Mouse (Mus musculus) stomach, postnatal 0 days (tissue): ENCODE data around the gene Vmn1r191. TPM values are rescaled to one million over a fixed set of nuclear protein-coding genes. Genes with fewer than 3 reads are reported as not detected.
"Not testable (repeated sequence)": the region's sequence is repeated elsewhere in the genome, so short reads cannot be mapped to it uniquely, and the experiment has no call there.

Experiments used
- ATAC-seq: fragments of 200-750 bp; cut with Nextera tagmentation; 2 replicates; pipeline ENCODE4 v1.8.0; 2017; ENCODE audit not compliant: low FRiP score, low TSS enrichment
- DNase-seq: peaks from one replicate; pipeline ENCODE4 v3.0.0-alpha.2; 2016; ENCODE audit warnings: low spot score
- H3K27ac ChIP-seq: fragments of 300-500 bp; sonication (generic); replicated peaks from 2 replicates; pipeline ENCODE4 v1.5.1; 2014; ENCODE audit warnings: mild to moderate bottlenecking, control low read depth
- H3K27me3 ChIP-seq: fragments of 300-500 bp; sonication (generic); 2 replicates; pipeline ENCODE4 v1.6.1; 2014; ENCODE audit warnings: low read length; ENCODE audit not compliant: control insufficient read depth, insufficient read depth
- H3K36me3 ChIP-seq: fragments of 300-500 bp; sonication (generic); 2 replicates; pipeline ENCODE4 v1.6.1; 2014; ENCODE audit warnings: low read length, mixed read lengths; ENCODE audit not compliant: control insufficient read depth, insufficient read depth
- H3K4me1 ChIP-seq: fragments of 300-500 bp; sonication (generic); replicated peaks from 2 replicates; pipeline ENCODE4 v1.6.1; 2014; ENCODE audit warnings: antibody characterized with exemption; ENCODE audit not compliant: control insufficient read depth, insufficient read depth
- H3K4me2 ChIP-seq: fragments of 300-500 bp; sonication (generic); replicated peaks from 2 replicates; pipeline ENCODE4 v1.6.1; 2014; ENCODE audit warnings: low read depth, mild to moderate bottlenecking, control low read depth, moderate library complexity
- H3K4me3 ChIP-seq: fragments of 300-500 bp; sonication (generic); 2 replicates; pipeline ENCODE4 v1.5.1; 2014; ENCODE audit warnings: low read depth, low read length, control low read depth
- H3K9ac ChIP-seq: fragments of 300-500 bp; sonication (generic); 2 replicates; pipeline ENCODE4 v1.6.1; 2014; ENCODE audit warnings: mild to moderate bottlenecking, low read length, control low read depth, mixed read lengths
- H3K9me3 ChIP-seq: fragments of 300-500 bp; sonication (generic); 2 replicates; pipeline ENCODE4 v1.6.1; 2016; ENCODE audit warnings: low read length; ENCODE audit not compliant: control insufficient read depth
- CTCF ChIP-seq: IDR thresholded peaks from 2 replicates; pipeline ENCODE4 v1.5.1; 2016; ENCODE audit warnings: antibody characterized with exemption, low read depth, mild to moderate bottlenecking, moderate library complexity
- EP300 ChIP-seq: optimal IDR thresholded peaks from 2 replicates; pipeline ENCODE3; 2016; ENCODE audit warnings: antibody characterized with exemption
- WGBS: fragments of 180-500 bp; shearing (Covaris S2); extraction: QIAGEN DNeasy Blood & Tissue Kit; methylation state at CpG from one replicate; pipeline ENCODE4 v1.1.7; 2014; 5-methylcytosine and 5-hydroxymethylcytosine counted together
- polyA plus RNA-seq: library from polyadenylated mRNA; unstranded; fragments of >200 nt; fragmentation: Nextera tagmentation; extraction: Ambion mirVana; gene quantifications from 2 replicates; pipeline ENCODE4 v1.2.1, GENCODE M21; 2015

Gene Vmn1r191
- not detected in 2 replicates for polyA plus RNA-seq

DNA sequence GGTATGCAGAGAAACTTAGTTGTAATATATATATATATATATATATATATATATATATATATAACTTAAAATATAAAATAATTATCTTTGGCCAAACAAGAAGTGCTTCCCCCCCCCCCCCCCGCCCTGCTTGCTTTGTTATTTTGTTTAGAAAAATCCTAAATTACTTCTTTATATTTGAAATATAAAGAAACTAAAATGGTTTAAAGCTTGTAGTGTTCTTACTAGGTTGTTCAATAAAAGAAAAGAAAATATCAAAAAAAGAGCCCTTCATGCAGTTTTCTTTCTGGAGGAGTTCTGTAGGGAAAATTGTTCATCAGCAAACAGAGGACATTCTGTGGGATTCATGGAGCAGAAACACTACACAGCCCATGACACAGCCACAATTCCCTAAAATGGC is at the start of gene Vmn1r191:
Gene Vmn1r191 (minus strand): TSS at position 101 of the 400 bp plus-strand sequence.
- Histone ChIP-seq H3K4me3 (no peak within 1 kb of the TSS), H3K4me1 (no peaks in the 10 kb centered on the region), H3K27ac (no peak within 1 kb of the TSS), H3K4me2 (no peak within 1 kb of the TSS), H3K9me3 (no peaks in the 10 kb centered on the region), H3K9ac (no peak within 1 kb of the TSS), H3K36me3 (no peaks in the 10 kb centered on the region), H3K27me3 (no peaks in the 10 kb centered on the region)
- DNase-seq (no peak), ATAC-seq (no peak)
- TF ChIP-seq EP300: no peak
- TF ChIP-seq CTCF: no peak
- 85% methylated on average over 1 of the region's 1 CpGs for WGBS

DNA sequence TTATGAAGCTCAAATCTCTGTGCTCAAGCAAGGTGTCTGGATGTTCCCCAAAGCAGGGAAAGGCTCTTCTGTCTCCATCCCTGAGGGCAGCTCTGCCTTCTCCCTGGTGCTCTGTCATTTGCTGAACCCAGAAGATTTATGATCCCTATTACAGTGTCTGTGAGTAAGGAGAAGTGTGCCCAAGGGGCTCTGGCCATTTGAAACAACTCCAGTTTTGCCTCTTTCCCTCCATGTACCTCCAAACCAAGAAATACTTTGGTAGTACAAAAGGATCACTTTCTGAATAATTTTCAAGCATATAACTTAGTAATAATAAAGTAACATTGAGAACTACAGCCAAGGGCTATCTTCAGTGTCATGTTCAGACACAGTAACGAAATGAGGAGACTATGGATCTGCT is 39.3 kb upstream of the Vmn1r191 start, which contains the start of gene Vmn1r193:
Gene Vmn1r193 (minus strand): TSS at position 101 of the 400 bp plus-strand sequence.
- H3K4me1 ChIP-seq, H3K9ac ChIP-seq, H3K36me3 ChIP-seq, H3K4me2 ChIP-seq, DNase-seq, ATAC-seq, H3K27ac ChIP-seq, H3K9me3 ChIP-seq, H3K4me3 ChIP-seq, H3K27me3 ChIP-seq: not testable (repeated sequence)
- WGBS: 69% methylated on average over 1 of the region's 1 CpGs

DNA sequence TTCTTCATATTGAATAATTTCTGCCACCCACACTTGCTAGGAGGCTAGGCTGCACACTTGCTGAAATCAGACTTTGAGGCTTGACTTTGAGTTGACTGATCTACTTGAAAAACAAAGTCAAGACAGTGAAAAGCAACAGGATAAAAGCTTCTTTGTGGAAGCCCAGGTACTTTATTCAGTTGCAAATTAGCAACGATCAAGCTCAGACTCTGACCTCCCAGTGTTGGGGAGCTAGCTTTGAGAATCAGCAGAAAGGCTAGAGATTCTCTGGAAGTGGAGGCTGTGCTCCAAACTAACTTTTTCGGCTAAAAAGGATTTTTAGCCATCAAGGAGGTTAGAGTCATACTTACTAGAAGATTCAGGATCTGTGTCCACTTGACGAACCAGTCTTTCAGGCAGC is 9.0 kb upstream of the Vmn1r191 start:
- not testable (repeated sequence) for ATAC-seq, H3K36me3 ChIP-seq, H3K9me3 ChIP-seq, H3K27ac ChIP-seq, H3K4me3 ChIP-seq, DNase-seq, H3K9ac ChIP-seq, H3K4me2 ChIP-seq, H3K27me3 ChIP-seq, H3K4me1 ChIP-seq
- WGBS: 87% methylated on average over 3 of the region's 3 CpGs

DNA sequence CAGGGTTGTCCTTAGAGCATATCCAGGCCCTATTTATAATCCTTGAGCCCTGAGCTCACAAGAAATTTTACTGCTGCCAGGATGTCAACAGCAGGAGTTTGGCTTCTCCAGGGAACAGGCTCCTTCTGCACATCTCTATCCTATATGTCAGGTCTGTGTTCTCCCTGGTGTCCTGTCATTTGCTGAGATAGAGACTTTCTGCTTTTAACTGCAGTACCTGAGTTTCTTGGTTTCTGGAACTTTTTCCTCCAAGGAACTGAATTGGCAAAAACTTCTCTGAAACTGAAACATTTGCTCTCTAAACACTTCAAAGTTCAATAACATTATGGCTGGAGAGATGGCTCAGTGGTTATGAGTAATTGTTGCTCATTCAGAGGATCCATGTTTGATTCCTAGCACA is 7.3 kb upstream of the Vmn1r191 start, which contains the start of gene Vmn1r192:
Gene Vmn1r192 (minus strand): TSS at position 101 of the 400 bp plus-strand sequence.
- H3K4me1 ChIP-seq: no peaks in the 10 kb centered on the region
- H3K4me3 ChIP-seq: no peak within 1 kb of the TSS
- no peaks in the 10 kb centered on the region for H3K9me3 ChIP-seq
- H3K27ac ChIP-seq: no peak within 1 kb of the TSS
- no peak within 1 kb of the TSS for H3K4me2 ChIP-seq
- no peak for ATAC-seq
- no peaks in the 10 kb centered on the region for H3K27me3 ChIP-seq
- TF ChIP-seq CTCF (no peak), EP300 (no peak)
- no peaks in the 10 kb centered on the region for H3K36me3 ChIP-seq
- no peak within 1 kb of the TSS for H3K9ac ChIP-seq
- no peak for DNase-seq

DNA sequence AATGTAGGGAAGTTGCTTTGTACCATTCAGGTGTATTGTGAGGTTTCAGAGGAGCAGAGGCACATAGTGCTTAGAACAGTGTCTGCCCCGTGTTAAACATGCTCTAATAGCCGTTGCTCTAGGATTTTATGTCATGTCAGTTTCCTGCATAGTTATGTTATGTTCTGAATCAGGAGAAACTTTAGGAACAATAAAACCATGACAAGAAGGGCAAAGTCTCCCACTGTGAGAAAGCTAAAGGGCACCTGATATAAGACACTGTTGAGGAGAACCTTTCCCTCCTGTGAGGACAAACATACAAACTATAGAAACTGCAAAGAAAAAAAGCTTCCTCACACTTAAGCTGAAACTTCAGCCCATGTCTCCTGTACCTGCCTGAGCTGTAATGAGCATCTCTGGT is 6.6 kb upstream of the Vmn1r191 start:
- H3K27ac ChIP-seq: no peak overlapping the region
- TF ChIP-seq EP300 (no peak), CTCF (no peak)
- no peaks in the 10 kb centered on the region for H3K27me3 ChIP-seq
- ATAC-seq (no peak), DNase-seq (no peak)
- H3K4me2 ChIP-seq: no peak overlapping the region
- H3K9me3 ChIP-seq: no peaks in the 10 kb centered on the region
- H3K4me3 ChIP-seq: no peak overlapping the region
- 46% methylated on average over 2 of the region's 2 CpGs for WGBS
- no peaks in the 10 kb centered on the region for H3K4me1 ChIP-seq
- no peaks in the 10 kb centered on the region for H3K36me3 ChIP-seq
- no peak overlapping the region for H3K9ac ChIP-seq

DNA sequence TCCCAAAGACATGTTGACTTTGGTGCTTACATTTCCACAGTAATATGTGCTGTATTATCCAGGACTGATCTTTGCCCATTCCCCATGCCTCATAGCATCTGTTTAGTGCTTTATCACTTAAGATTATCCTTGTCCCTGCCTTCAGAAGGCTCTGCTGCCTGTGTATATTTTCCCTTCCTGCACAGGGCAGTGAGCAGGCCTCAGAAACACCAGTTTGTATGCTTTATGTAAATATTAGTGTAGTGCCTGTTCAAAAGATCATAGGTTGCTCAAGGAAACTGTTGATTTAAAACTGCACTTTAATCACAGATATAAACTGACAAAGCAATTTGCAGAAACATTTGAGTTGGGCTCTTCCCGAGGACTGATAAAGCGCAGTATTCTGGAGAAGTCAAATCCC is 5.5 kb upstream of the Vmn1r191 start:
- Histone ChIP-seq H3K4me1 (no peaks in the 10 kb centered on the region), H3K4me2 (no peak overlapping the region), H3K9ac (no peak overlapping the region), H3K4me3 (no peak overlapping the region), H3K27ac (no peak overlapping the region), H3K27me3 (no peaks in the 10 kb centered on the region), H3K9me3 (no peaks in the 10 kb centered on the region), H3K36me3 (no peaks in the 10 kb centered on the region)
- DNase-seq (no peak), ATAC-seq (no peak; the same call in 1 of the 2 replicates)
- 30% methylated on average over 2 of the region's 2 CpGs for WGBS
- TF ChIP-seq EP300: no peak
- no peak for TF ChIP-seq CTCF
